Mouse (Mus musculus): ENCODE data around the gene Mus81. TPM values are rescaled to one million over a fixed set of nuclear protein-coding genes. Genes with fewer than 3 reads are reported as not detected.

The Mus81 gene
- polyA plus RNA-seq, 1 experiment from 2014 or later = 39.7 TPM

DNA sequence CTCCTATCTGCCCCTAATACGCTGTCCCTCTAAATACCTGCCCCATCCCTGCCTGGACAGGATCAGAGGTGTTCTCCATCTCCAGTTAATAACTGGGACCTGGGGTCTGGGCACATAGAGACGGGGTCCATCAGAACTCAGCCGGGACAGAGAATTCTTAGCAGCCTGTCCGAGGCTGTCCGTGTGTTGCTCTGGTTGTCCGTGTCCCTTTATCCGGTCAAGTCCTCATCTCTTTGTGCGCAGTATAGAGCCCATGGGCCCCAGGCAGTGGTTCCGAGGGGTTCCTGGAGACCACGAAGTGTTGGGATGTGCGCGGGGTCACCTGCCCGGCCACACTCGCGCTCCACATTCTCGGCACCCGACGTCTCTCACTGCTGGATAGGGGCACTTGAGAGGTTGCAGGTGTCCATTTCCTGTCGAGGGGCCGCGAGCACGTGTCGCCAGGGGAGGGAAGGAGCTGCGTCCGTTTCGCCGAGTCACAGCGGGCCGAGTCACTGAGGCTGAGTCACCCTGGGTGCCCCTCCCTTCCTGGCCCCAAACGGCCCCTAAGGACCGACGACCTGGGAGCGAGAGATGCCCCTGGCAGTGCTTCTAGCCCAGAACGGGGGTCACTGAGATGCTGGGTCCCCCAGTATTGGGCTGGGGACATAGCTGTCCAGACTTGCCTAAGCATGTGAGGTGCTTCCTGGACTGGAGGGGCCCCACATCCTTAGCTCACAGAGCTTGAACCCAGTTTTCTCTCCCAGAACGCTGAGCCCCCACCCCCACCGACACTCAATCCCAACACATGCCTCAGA is 39.6 kb downstream of the Mus81 start:
- no peak overlapping the region for H3K27ac ChIP-seq (replicated peaks; ENCODE audit: low read depth, low read length)
- peaks cover 36% of the 10 kb centered on the region for H3K27me3 ChIP-seq (ENCODE audit: control insufficient read depth, insufficient read depth, low read length)
- H3K9me3 ChIP-seq (ENCODE audit: control insufficient read depth, low read length) = no peaks in the 10 kb centered on the region
- peak overlapping the region; percentile 12; the same call in 1 of the 2 replicates for H3K9ac ChIP-seq (ENCODE audit: low read length)
- no peak for ATAC-seq (ENCODE audit: insufficient number of reproducible peaks, low FRiP score, low TSS enrichment, low read depth)
- H3K4me2 ChIP-seq (ENCODE audit: low read depth, severe bottlenecking) = peak overlapping the region; percentile 94
- WGBS = 7% methylated on average over 36 of the region's 36 CpGs
- H3K4me3 ChIP-seq (ENCODE audit: low read depth, low read length) = peak overlapping the region; percentile 40
- H3K4me1 ChIP-seq (ENCODE audit: control insufficient read depth, insufficient read depth, low read length) = peaks cover 15% of the 10 kb centered on the region
- peak; percentile 47 for DNase-seq (ENCODE audit: low spot score)
- no peaks in the 10 kb centered on the region for H3K36me3 ChIP-seq (ENCODE audit: control insufficient read depth, insufficient read depth, low read length)

DNA sequence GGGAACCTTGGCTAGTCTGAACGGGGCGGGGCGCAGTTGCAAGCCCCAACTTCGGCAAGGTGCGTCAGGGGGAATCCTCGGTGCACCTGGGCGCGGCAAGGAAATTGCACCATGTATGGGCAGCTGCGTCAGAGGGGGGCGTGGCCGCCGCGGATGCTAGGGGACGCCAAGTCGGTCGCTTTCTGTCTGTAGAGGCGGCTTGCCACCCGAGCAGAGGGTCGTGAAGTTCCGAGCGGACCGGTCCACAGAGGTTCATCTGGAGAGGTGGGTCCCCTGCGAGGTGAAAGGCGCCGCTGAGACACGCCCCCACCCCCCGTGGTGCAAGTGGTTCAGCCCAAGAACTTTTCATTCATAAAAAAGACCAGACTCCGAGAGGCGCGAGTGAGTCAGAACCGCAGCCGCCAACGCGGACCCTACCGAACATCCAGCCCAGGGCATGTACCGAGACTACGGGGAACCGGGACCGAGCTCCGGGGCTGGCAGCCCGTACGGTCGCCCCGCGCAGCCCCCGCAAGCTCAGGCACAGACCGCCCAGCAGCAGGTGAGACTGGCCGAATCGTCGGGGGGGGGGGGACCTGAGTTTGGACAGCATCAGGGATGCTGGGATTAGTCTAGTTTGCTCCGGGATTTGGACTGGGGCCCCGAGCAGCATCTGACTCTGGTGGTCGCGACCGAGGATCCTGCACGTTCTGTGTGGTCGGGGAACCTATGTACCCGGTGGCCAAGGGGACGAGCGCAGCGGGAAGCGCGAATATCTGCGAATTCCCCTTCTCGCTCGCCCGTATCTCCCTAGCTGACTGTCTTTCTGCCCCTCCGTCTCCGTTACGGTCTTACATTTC is 40.5 kb downstream of the Mus81 start, which contains the start of gene Fosl1:
Fosl1 (plus strand) TSS at position 33 of the 839 bp plus-strand sequence.
- H3K4me2 ChIP-seq (ENCODE audit: low read depth, severe bottlenecking) = peak within 1 kb of the TSS; percentile 94
- WGBS = 1% methylated on average over 70 of the region's 70 CpGs
- peak within 1 kb of the TSS; percentile 40 for H3K4me3 ChIP-seq (ENCODE audit: low read depth, low read length)
- peak within 1 kb of the TSS; percentile 7; the same call in 1 of the 2 replicates for H3K9ac ChIP-seq (ENCODE audit: low read length)
- DNase-seq (ENCODE audit: low spot score) (peak; percentile 80), ATAC-seq (ENCODE audit: insufficient number of reproducible peaks, low FRiP score, low TSS enrichment, low read depth) (peak; percentile 67)
- H3K4me1 ChIP-seq (ENCODE audit: control insufficient read depth, insufficient read depth, low read length) = peaks cover 15% of the 10 kb centered on the region
- H3K27ac ChIP-seq (replicated peaks; ENCODE audit: low read depth, low read length) = no peak within 1 kb of the TSS
- peaks cover 36% of the 10 kb centered on the region for H3K27me3 ChIP-seq (ENCODE audit: control insufficient read depth, insufficient read depth, low read length)
- no peaks in the 10 kb centered on the region for H3K36me3 ChIP-seq (ENCODE audit: control insufficient read depth, insufficient read depth, low read length)
- H3K9me3 ChIP-seq (ENCODE audit: control insufficient read depth, low read length) = no peaks in the 10 kb centered on the region

DNA sequence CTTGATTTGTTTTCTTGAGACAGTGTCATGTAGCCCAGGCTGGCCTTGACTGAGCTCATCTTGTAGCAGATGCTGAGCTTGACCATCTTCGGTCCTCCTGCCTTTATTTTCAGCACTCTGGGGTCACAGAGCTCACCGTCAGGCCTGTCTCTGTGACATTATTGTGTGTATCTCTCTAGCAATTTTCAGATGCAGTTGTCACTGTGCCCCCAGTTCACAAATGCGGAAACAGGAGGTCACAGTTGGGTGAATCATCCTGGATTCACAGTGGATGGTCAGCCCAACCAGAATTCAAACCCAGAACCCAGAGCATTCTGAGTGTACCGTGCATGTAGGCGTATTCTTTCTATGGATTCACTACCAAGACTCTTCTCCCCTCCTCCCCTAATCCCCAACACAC is 42.5 kb downstream of the Mus81 start:
- DNase-seq (ENCODE audit: low spot score) (no peak), ATAC-seq (ENCODE audit: insufficient number of reproducible peaks, low FRiP score, low TSS enrichment, low read depth) (no peak)
- no peak overlapping the region for H3K27ac ChIP-seq (replicated peaks; ENCODE audit: low read depth, low read length)
- no peak overlapping the region for H3K4me2 ChIP-seq (ENCODE audit: low read depth, severe bottlenecking)
- no peak overlapping the region for H3K9ac ChIP-seq (ENCODE audit: low read length)
- H3K9me3 ChIP-seq (ENCODE audit: control insufficient read depth, low read length) = no peaks in the 10 kb centered on the region
- H3K27me3 ChIP-seq (ENCODE audit: control insufficient read depth, insufficient read depth, low read length) = peaks cover 36% of the 10 kb centered on the region
- 94% methylated on average over 5 of the region's 5 CpGs for WGBS
- peaks cover 15% of the 10 kb centered on the region for H3K4me1 ChIP-seq (ENCODE audit: control insufficient read depth, insufficient read depth, low read length)
- no peak overlapping the region for H3K4me3 ChIP-seq (ENCODE audit: low read depth, low read length)
- H3K36me3 ChIP-seq (ENCODE audit: control insufficient read depth, insufficient read depth, low read length) = no peaks in the 10 kb centered on the region

DNA sequence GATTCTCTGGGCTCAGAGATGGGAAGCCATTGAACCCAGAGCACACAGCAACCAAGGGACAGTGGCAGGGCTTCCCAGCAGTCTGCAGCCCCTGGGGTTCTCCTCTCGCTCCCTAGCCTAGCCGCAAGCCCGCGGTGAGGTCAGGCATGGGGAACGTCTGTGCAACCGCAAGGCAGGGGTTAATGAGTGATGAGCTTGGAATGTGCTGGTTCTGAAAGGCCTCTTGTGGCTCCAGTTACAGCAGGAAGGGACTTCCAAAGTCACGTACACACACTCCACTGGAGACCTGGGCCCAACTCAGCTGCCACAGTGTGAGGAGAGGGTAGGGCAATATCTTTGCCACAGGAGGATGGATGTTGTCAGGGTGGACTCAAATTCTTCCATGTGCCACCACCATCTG is 43.2 kb downstream of the Mus81 start:
- H3K4me3 ChIP-seq (ENCODE audit: low read depth, low read length) = no peak overlapping the region
- H3K4me2 ChIP-seq (ENCODE audit: low read depth, severe bottlenecking) = no peak overlapping the region
- no peak for ATAC-seq (ENCODE audit: insufficient number of reproducible peaks, low FRiP score, low TSS enrichment, low read depth)
- WGBS = 30% methylated on average over 7 of the region's 7 CpGs
- peaks cover 15% of the 10 kb centered on the region for H3K4me1 ChIP-seq (ENCODE audit: control insufficient read depth, insufficient read depth, low read length)
- H3K27me3 ChIP-seq (ENCODE audit: control insufficient read depth, insufficient read depth, low read length) = peaks cover 36% of the 10 kb centered on the region
- H3K27ac ChIP-seq (replicated peaks; ENCODE audit: low read depth, low read length) = no peak overlapping the region
- no peaks in the 10 kb centered on the region for H3K9me3 ChIP-seq (ENCODE audit: control insufficient read depth, low read length)
- H3K36me3 ChIP-seq (ENCODE audit: control insufficient read depth, insufficient read depth, low read length) = no peaks in the 10 kb centered on the region
- no peak for DNase-seq (ENCODE audit: low spot score)
- H3K9ac ChIP-seq (ENCODE audit: low read length) = no peak overlapping the region

DNA sequence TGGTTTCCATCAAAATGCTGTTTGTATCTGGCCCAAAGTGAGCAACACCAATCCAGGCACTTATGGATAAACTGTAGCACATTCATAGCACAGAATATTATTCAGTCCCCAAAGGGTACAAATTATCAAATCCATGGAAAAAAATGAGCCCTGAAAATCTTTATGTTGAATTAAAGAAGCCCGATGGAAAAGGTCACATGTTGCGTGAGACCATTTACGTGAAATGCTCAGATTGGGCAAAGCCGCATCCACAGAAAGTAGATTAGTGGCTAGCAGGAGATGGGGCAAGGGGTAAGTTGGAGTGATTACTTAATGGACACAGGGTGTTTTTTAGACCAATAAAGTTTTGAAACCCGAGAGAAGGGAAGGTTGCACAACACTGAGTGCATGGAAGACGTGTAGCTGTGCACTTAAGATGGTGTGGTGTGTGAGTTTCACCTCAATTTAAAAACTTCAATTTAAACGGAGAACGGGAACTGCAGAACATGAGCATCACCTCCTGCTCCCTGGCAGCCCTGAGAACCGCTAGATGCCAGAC is 43.8 kb downstream of the Mus81 start:
- Histone ChIP-seq H3K27me3 (ENCODE audit: control insufficient read depth, insufficient read depth, low read length) (peaks cover 30% of the 10 kb centered on the region), H3K4me3 (ENCODE audit: low read depth, low read length) (no peak overlapping the region), H3K27ac (replicated peaks; ENCODE audit: low read depth, low read length) (no peak overlapping the region), H3K4me2 (ENCODE audit: low read depth, severe bottlenecking) (no peak overlapping the region), H3K9me3 (ENCODE audit: control insufficient read depth, low read length) (no peaks in the 10 kb centered on the region), H3K9ac (ENCODE audit: low read length) (no peak overlapping the region), H3K36me3 (ENCODE audit: control insufficient read depth, insufficient read depth, low read length) (no peaks in the 10 kb centered on the region), H3K4me1 (ENCODE audit: control insufficient read depth, insufficient read depth, low read length) (peaks cover 15% of the 10 kb centered on the region)
- 60% methylated on average over 9 of the region's 9 CpGs for WGBS
- no peak for ATAC-seq (ENCODE audit: insufficient number of reproducible peaks, low FRiP score, low TSS enrichment, low read depth)
- DNase-seq (ENCODE audit: low spot score) = no peak

DNA sequence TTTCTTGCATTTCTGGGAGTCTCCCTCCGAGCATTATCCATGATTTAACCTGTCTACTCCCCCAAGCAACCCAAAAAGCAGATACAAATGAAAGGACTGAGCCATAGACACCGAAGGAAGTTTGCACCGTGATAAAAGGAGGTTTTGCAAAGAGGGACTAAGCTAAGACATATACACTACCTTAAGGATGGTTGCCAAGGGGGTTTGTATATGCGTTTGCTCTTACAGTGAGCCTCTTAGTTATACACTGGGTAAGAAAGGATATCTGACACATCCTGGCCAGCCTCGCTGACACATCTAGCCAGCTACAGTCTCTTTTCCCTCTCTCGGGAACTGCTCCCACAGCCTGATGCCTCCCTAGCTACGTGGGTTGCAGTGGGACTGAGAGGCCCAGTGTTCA is 54.3 kb downstream of the Mus81 start:
- ATAC-seq (ENCODE audit: insufficient number of reproducible peaks, low FRiP score, low TSS enrichment, low read depth) (no peak), DNase-seq (ENCODE audit: low spot score) (no peak)
- Histone ChIP-seq H3K27ac (replicated peaks; ENCODE audit: low read depth, low read length) (peak overlapping the region; percentile 1; the same call in 1 of the 2 replicates), H3K4me1 (ENCODE audit: control insufficient read depth, insufficient read depth, low read length) (peaks cover 12% of the 10 kb centered on the region), H3K9ac (ENCODE audit: low read length) (peak overlapping the region; percentile 14; the same call in 1 of the 2 replicates), H3K4me3 (ENCODE audit: low read depth, low read length) (peak overlapping the region; percentile 7; the same call in 1 of the 2 replicates), H3K9me3 (ENCODE audit: control insufficient read depth, low read length) (no peaks in the 10 kb centered on the region), H3K36me3 (ENCODE audit: control insufficient read depth, insufficient read depth, low read length) (no peaks in the 10 kb centered on the region), H3K4me2 (ENCODE audit: low read depth, severe bottlenecking) (peak overlapping the region; percentile 45), H3K27me3 (ENCODE audit: control insufficient read depth, insufficient read depth, low read length) (no peaks in the 10 kb centered on the region)
- 63% methylated on average over 7 of the region's 7 CpGs for WGBS

DNA sequence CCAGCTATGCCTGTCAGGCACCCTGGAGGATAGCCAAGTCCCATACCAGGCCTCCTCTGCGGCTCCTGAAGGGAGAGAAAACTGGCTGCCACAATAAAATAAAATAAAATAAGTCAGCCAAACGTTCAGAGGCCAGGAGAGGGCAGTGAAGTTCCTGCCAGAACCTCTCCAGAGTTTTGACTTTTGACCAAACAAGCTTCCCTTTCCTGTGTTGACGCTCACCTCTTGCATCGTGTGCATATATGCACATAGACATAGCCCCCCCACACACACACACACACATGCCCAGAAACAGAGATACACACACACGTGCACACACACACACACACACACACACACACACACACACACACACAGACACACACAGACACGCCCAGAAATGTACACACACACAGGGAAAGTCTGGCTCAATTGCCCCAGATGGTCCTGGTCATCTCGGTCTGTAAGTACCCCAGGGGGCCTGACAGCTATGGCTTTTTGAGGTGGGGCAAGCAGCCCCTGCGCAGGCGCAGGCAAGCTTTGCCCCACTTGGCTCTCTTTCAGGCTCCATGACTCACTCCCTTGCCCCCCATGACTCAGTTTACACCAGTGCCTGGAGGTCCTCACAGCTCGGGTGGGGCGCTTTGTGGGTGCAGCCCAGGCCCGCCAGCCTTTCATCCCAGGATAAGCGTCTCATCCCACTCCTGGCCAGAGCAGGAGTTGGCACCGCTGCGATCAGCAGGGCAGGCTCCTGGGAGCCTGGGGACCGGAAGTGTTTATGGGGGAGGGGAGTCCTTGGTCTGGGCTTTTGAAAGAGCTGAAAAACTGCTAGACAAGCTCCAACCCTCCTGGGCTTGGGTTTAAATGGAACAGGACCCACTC is 55.0 kb downstream of the Mus81 start:
- 9% methylated on average over 16 of the region's 16 CpGs for WGBS

More for the DNA sequence above, 55.0 kb downstream of the Mus81 start:
- H3K9me3 ChIP-seq (ENCODE audit: control insufficient read depth, low read length) = no peaks in the 10 kb centered on the region
- ATAC-seq (ENCODE audit: insufficient number of reproducible peaks, low FRiP score, low TSS enrichment, low read depth) (peak; percentile 52; the same call in 1 of the 2 replicates), DNase-seq (ENCODE audit: low spot score) (peak; percentile 60)
- no peaks in the 10 kb centered on the region for H3K27me3 ChIP-seq (ENCODE audit: control insufficient read depth, insufficient read depth, low read length)
- peak overlapping the region; percentile 45 for H3K4me2 ChIP-seq (ENCODE audit: low read depth, severe bottlenecking)
- H3K27ac ChIP-seq (replicated peaks; ENCODE audit: low read depth, low read length) = peak overlapping the region; percentile 1
- peak overlapping the region; percentile 14 for H3K9ac ChIP-seq (ENCODE audit: low read length)
- peak overlapping the region; percentile 7; the same call in 1 of the 2 replicates for H3K4me3 ChIP-seq (ENCODE audit: low read depth, low read length)
- no peaks in the 10 kb centered on the region for H3K36me3 ChIP-seq (ENCODE audit: control insufficient read depth, insufficient read depth, low read length)
- peaks cover 12% of the 10 kb centered on the region for H3K4me1 ChIP-seq (ENCODE audit: control insufficient read depth, insufficient read depth, low read length)
